Comparison of ENCODE assay signal across 19 mouse cellular contexts in the genomic region with DNA sequence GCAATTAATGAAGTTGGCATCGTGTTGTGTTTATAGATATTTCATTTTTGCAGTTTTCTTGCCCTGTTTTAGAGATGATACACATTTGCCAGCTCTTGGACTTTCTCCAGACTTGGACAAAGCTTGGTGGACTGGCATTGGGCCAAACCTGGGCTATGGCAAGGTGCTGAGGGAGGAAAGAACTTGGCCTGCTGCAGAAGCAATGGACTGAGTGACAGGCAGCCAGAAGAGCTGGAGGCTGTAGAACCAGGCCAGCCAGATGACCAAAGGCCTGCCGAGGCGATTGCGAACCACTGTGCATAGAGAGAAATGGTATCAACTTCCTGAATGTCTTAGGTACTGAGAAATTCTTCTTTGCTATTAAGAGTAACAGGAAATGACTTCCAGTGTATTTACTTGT.
DNase-seq lines count a peak whose midpoint lies in the region; ATAC-seq and TF ChIP-seq lines count a peak whose summit lies in the region.
"Had no signal": no experiment of that assay in that cellular context is flagged by ENCODE, and none has a peak within 500 bp of the region (broad histone marks: within the 10 kb centered on the region; RNA-seq: fewer than 3 reads in every experiment).

No protein-coding gene starts in this region.

- H3K4me2 ChIP-seq in hindbrain, postnatal 0 days (ENCODE audit: low read depth, low read length): no peak overlapping the region
- H3K4me2 ChIP-seq in hindbrain, embryonic 12.5 days (replicated peaks): no peak overlapping the region
- H3K4me2 ChIP-seq in midbrain, postnatal 0 days (ENCODE audit: low read depth, low read length, poor library complexity, severe bottlenecking): no peak overlapping the region
- H3K4me2 ChIP-seq in midbrain, embryonic 14.5 days (ENCODE audit: low read length): no peak overlapping the region
- H3K4me2 ChIP-seq: heart, embryonic 11.5 days; limb, embryonic 12.5 days; neural tube, embryonic 12.5 days had no signal

- H3K9ac ChIP-seq in hindbrain, postnatal 0 days (replicated peaks; ENCODE audit: low read length): no peak overlapping the region
- H3K9ac ChIP-seq in hindbrain, embryonic 12.5 days: no peak overlapping the region
- no peak overlapping the region for H3K9ac ChIP-seq in midbrain, postnatal 0 days (replicated peaks; ENCODE audit: low read length, poor library complexity, severe bottlenecking)
- no peak overlapping the region for H3K9ac ChIP-seq in midbrain, embryonic 14.5 days (replicated peaks; ENCODE audit: low read length)
- H3K9ac ChIP-seq: limb, embryonic 12.5 days; neural tube, embryonic 12.5 days had no signal

- no peaks in the 10 kb centered on the region for H3K36me3 ChIP-seq in hindbrain, postnatal 0 days (ENCODE audit: insufficient read depth, low read length)
- H3K36me3 ChIP-seq in hindbrain, embryonic 12.5 days: no peaks in the 10 kb centered on the region
- H3K36me3 ChIP-seq in midbrain, postnatal 0 days (ENCODE audit: insufficient read depth, low read length): no peaks in the 10 kb centered on the region
- H3K36me3 ChIP-seq in midbrain, embryonic 14.5 days (ENCODE audit: control insufficient read depth, insufficient read depth, low read length): no peaks in the 10 kb centered on the region
- H3K36me3 ChIP-seq: limb, embryonic 12.5 days; neural tube, embryonic 12.5 days had no signal

- no peaks in the 10 kb centered on the region for H3K9me3 ChIP-seq in hindbrain, postnatal 0 days (ENCODE audit: low read length)
- H3K9me3 ChIP-seq in hindbrain, embryonic 12.5 days (replicated peaks): no peaks in the 10 kb centered on the region
- H3K9me3 ChIP-seq in midbrain, postnatal 0 days (ENCODE audit: low read length): no peaks in the 10 kb centered on the region
- no peaks in the 10 kb centered on the region for H3K9me3 ChIP-seq in midbrain, embryonic 14.5 days (ENCODE audit: control insufficient read depth, low read length)
- H3K9me3 ChIP-seq: limb, embryonic 12.5 days; neural tube, embryonic 12.5 days had no signal

- H3K4me1 ChIP-seq in hindbrain, postnatal 0 days (ENCODE audit: insufficient read depth, low read length): no peaks in the 10 kb centered on the region
- peaks cover 1% of the 10 kb centered on the region for H3K4me1 ChIP-seq in hindbrain, embryonic 12.5 days
- no peaks in the 10 kb centered on the region for H3K4me1 ChIP-seq in midbrain, postnatal 0 days (ENCODE audit: insufficient read depth, low read length)
- no peaks in the 10 kb centered on the region for H3K4me1 ChIP-seq in midbrain, embryonic 14.5 days (ENCODE audit: control insufficient read depth, insufficient read depth, low read length)
- H3K4me1 ChIP-seq: limb, embryonic 12.5 days had no signal

- peak; percentile 49 for DNase-seq in hindbrain, postnatal 0 days (ENCODE audit: low spot score)
- DNase-seq in midbrain, postnatal 0 days (ENCODE audit: low spot score): peak; percentile 22
- no peak for DNase-seq in midbrain, embryonic 14.5 days
- peak; percentile 68 for DNase-seq in cerebellum, adult 11 months
- DNase-seq in cerebellum, postnatal 14 days: peak; percentile 80 to 84
- DNase-seq in layer of hippocampus, adult 2 months (ENCODE audit: low spot score in 2 of 2): no peak
- DNase-seq in spleen, adult 18-20 months: no peak
- DNase-seq: gastrocnemius, postnatal 36 days; heart, postnatal 36 days; kidney, adult 11 months; right cerebral cortex, postnatal 14 days; thymus, postnatal 25 days had no signal

- ATAC-seq in hindbrain, postnatal 0 days: no peak
- no peak for ATAC-seq in hindbrain, embryonic 12.5 days (ENCODE audit: low FRiP score)
- ATAC-seq in midbrain, postnatal 0 days (ENCODE audit: low FRiP score): no peak
- ATAC-seq in midbrain, embryonic 14.5 days (ENCODE audit: low FRiP score, low TSS enrichment): no peak
- ATAC-seq: hindbrain, embryonic 16.5 days; Patski had no signal

- TF ChIP-seq CTCF in hindbrain, postnatal 0 days (IDR thresholded peaks at IDR 0.05; ENCODE audit: low read depth): no peak
- no peak for TF ChIP-seq CTCF in midbrain, postnatal 0 days (IDR thresholded peaks at IDR 0.05)
- no peak for TF ChIP-seq CTCF in layer of hippocampus, adult 2 months (conservative IDR thresholded peaks at IDR 0.05)

- no peaks in the 10 kb centered on the region for H3K27me3 ChIP-seq in hindbrain, postnatal 0 days (ENCODE audit: insufficient read depth, low read length)
- peaks cover 2% of the 10 kb centered on the region; the same call in 1 of the 2 replicates for H3K27me3 ChIP-seq in hindbrain, embryonic 12.5 days
- no peaks in the 10 kb centered on the region for H3K27me3 ChIP-seq in midbrain, postnatal 0 days (ENCODE audit: insufficient read depth, low read length)
- H3K27me3 ChIP-seq in midbrain, embryonic 14.5 days (ENCODE audit: control insufficient read depth, insufficient read depth, low read length): no peaks in the 10 kb centered on the region
- H3K27me3 ChIP-seq: limb, embryonic 12.5 days; neural tube, embryonic 12.5 days had no signal

- WGBS in hindbrain, postnatal 0 days: 58% methylated on average over 4 of the region's 4 CpGs
- 93% methylated on average over 4 of the region's 4 CpGs for WGBS in hindbrain, embryonic 12.5 days
- 89% methylated on average over 4 of the region's 4 CpGs for WGBS in midbrain, postnatal 0 days
- 92% methylated on average over 4 of the region's 4 CpGs for WGBS in midbrain, embryonic 14.5 days

- no peak overlapping the region for H3K4me3 ChIP-seq in hindbrain, postnatal 0 days (ENCODE audit: low read length)
- H3K4me3 ChIP-seq in hindbrain, embryonic 12.5 days: no peak overlapping the region
- H3K4me3 ChIP-seq in midbrain, postnatal 0 days (ENCODE audit: low read depth, low read length): no peak overlapping the region
- H3K4me3 ChIP-seq in midbrain, embryonic 14.5 days (replicated peaks; ENCODE audit: low read depth, low read length): no peak overlapping the region
- no peak overlapping the region for H3K4me3 ChIP-seq in layer of hippocampus, adult 2 months
- H3K4me3 ChIP-seq: limb, embryonic 12.5 days; neural tube, embryonic 12.5 days had no signal

- no peak overlapping the region for H3K27ac ChIP-seq in hindbrain, postnatal 0 days
- no peak overlapping the region for H3K27ac ChIP-seq in hindbrain, embryonic 12.5 days
- H3K27ac ChIP-seq in midbrain, postnatal 0 days (ENCODE audit: low read depth, low read length): no peak overlapping the region
- no peak overlapping the region for H3K27ac ChIP-seq in midbrain, embryonic 14.5 days (replicated peaks; ENCODE audit: low read depth, low read length)
- no peak overlapping the region for H3K27ac ChIP-seq in layer of hippocampus, adult 2 months
- H3K27ac ChIP-seq: limb, embryonic 12.5 days; neural tube, embryonic 12.5 days; stomach, postnatal 0 days had no signal

Comparison
In these comparisons a context has a peak if more than half of its experiments do, and no peak if none do; other contexts are left out.
1. DNase-seq: peak in hindbrain, postnatal 0 days (single experiment), midbrain, postnatal 0 days (single experiment), cerebellum, adult 11 months (single experiment) and cerebellum, postnatal 14 days (2 of 2); none in midbrain, embryonic 14.5 days (single experiment), layer of hippocampus, adult 2 months (0 of 2) and spleen, adult 18-20 months (0 of 2).